Mouse (Mus musculus) hindbrain, embryonic 14.5 days (tissue): ENCODE measurements at regions not wholly inside any gene's neighbourhood (a gene's known extent, or its start where the extent isn't known, plus 50 kb on each side); places are given as distances from the start of the nearest gene placed in this dataset.

ENCODE experiments used
- ATAC-seq: fragments of 200-750 bp; cut with Nextera tagmentation; 2 replicates; pipeline ENCODE4 v1.8.0; 2017; ENCODE audit warnings: moderate number of reproducible peaks, mild to moderate bottlenecking, moderate TSS enrichment, moderate library complexity; ENCODE audit not compliant: low FRiP score
- DNase-seq: peaks from one replicate; pipeline ENCODE4 v3.0.0-alpha.2; 2015; ENCODE audit warnings: low spot score
- H3K27ac ChIP-seq: fragments of 300-500 bp; sonication (generic); 2 replicates; pipeline ENCODE4 v1.5.1; 2014; ENCODE audit warnings: mild to moderate bottlenecking, moderate library complexity
- H3K27me3 ChIP-seq: fragments of 300-500 bp; sonication (generic); 2 replicates; pipeline ENCODE4 v1.6.1; 2014; ENCODE audit warnings: mild to moderate bottlenecking, low read length, mixed read lengths; ENCODE audit not compliant: control insufficient read depth, insufficient read depth
- H3K36me3 ChIP-seq: fragments of 300-500 bp; sonication (generic); replicated peaks from 2 replicates; pipeline ENCODE4 v1.6.1; 2014; ENCODE audit not compliant: control insufficient read depth, insufficient read depth
- H3K4me1 ChIP-seq: fragments of 300-500 bp; sonication (generic); replicated peaks from 2 replicates; pipeline ENCODE4 v1.6.1; 2014; ENCODE audit warnings: antibody characterized with exemption, low read length, mixed read lengths; ENCODE audit not compliant: control insufficient read depth, insufficient read depth
- H3K4me2 ChIP-seq: fragments of 300-500 bp; sonication (generic); replicated peaks from 2 replicates; pipeline ENCODE4 v1.6.1; 2014; ENCODE audit warnings: mild to moderate bottlenecking, moderate library complexity
- H3K4me3 ChIP-seq: fragments of 300-500 bp; sonication (generic); replicated peaks from 2 replicates; pipeline ENCODE4 v1.5.1; 2014; ENCODE audit warnings: mild to moderate bottlenecking, low read length
- H3K9ac ChIP-seq: fragments of 300-500 bp; sonication (generic); 2 replicates; pipeline ENCODE4 v1.6.1; 2014
- H3K9me3 ChIP-seq: fragments of 300-500 bp; sonication (generic); 2 replicates; pipeline ENCODE4 v1.6.1; 2016; ENCODE audit warnings: low read length; ENCODE audit not compliant: control insufficient read depth
- WGBS: fragments of 180-500 bp; shearing (Covaris S2); extraction: QIAGEN DNeasy Blood & Tissue Kit; methylation state at CpG from one replicate; pipeline ENCODE4 v1.1.7; 2014; 5-methylcytosine and 5-hydroxymethylcytosine counted together

DNA sequence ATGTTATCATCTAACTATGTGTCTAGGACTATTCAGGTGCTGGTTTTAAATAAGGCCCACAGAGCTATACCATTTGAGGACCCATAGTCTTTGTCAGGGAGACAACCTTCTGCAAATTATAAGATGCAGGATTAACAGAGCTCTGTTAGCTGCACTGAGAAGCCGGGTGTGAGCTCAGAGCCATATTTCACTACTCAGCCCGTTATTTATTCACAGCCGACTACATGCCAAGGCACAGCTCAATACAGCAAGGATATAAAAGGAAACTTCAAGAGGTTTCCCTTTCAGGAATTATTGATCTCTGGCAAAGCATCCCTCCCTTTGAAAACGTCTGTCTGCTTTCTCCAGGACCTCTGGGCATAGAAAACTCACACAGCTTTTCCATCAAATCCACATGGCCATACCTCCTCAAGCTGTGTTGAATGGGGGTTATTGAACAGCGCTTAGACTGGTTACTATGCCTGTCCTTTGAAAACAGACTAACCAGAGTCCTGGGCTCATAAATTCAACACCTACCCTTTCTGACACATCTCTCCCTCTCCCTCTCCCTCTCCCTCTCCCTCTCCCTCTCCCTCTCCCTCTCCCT lies 78.7 kb upstream of the Basp1 start:
- DNase-seq, result no peak
- no peak for ATAC-seq
- no peaks in the 10 kb centered on the region for H3K9me3 ChIP-seq
- no peaks in the 10 kb centered on the region for H3K36me3 ChIP-seq
- no peak overlapping the region for H3K4me2 ChIP-seq
- H3K4me3 ChIP-seq, result no peak overlapping the region
- no peaks in the 10 kb centered on the region for H3K27me3 ChIP-seq
- 67% methylated on average over 5 of the region's 5 CpGs for WGBS
- no peak overlapping the region for H3K9ac ChIP-seq
- H3K27ac ChIP-seq, result no peak overlapping the region
- H3K4me1 ChIP-seq, result no peaks in the 10 kb centered on the region

DNA sequence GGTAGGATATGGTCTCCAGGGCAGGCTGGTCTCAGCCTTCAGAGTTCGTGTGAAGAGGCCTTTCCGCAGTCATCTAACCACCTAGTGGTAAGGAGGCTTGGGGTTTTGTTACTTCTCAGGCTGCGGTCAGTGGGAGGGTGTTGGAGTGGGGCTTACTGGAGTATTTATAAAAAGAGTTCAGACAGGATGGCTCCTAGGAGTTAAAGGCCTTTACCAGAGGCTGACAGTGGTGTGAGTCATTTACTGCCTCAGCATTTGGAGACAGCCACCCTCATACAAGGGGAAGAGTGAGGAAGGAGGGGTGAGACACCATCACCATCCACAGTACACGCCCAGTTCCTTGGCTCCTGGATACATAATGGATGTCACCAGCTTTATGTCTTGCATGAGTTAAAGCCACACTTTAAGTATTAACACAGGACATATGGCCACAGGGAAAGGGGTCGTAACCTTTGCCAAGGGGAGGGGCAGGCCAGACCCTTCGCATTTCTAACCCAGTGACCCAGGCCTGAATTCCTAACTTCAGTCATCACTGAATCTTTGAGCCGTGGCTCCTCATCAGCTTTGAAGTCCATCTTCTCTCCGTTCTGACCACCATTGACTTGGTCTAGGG lies 81.2 kb upstream of the Basp1 start:
- no peak overlapping the region for H3K4me3 ChIP-seq
- no peaks in the 10 kb centered on the region for H3K4me1 ChIP-seq
- no peaks in the 10 kb centered on the region for H3K36me3 ChIP-seq
- no peak overlapping the region for H3K4me2 ChIP-seq
- ATAC-seq (no peak), DNase-seq (no peak)
- no peak overlapping the region for H3K9ac ChIP-seq
- no peak overlapping the region for H3K27ac ChIP-seq
- H3K27me3 ChIP-seq, result no peaks in the 10 kb centered on the region
- 64% methylated on average over 8 of the region's 8 CpGs for WGBS
- no peaks in the 10 kb centered on the region for H3K9me3 ChIP-seq

DNA sequence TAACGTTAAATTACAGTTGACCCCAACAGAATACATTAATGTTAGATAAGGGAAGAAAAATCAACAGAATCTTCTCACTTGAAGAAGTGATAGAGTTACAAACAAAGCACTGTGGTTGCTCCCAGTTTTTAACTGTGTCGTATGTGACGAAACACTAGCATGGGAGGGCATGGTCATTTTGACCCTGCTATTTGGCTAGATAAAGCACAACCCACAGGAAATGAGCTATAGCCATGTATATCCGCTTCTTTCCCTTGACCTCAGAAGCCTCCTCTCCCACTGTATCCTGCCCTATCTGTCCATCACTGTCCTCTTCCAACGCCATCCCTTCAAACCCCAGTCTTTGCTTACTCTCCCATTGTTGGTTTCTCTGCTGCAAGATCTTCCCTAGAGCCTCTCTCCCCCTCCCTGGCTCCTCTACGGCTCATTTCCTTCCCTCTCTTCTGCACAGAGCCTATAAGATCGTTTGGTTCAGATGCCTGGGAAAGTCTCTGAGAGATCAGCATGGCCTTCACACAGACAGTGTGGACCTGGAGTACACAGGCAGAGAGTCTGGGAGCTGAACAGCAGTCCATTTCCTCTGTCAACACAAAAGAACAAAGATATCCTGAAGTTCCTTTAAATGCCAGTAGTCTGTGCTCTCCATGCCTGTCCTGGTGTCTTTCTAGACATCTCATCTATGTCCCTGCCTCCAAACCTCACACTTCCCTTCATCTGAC lies 82.5 kb upstream of the Basp1 start:
- no peak overlapping the region for H3K27ac ChIP-seq

DNA sequence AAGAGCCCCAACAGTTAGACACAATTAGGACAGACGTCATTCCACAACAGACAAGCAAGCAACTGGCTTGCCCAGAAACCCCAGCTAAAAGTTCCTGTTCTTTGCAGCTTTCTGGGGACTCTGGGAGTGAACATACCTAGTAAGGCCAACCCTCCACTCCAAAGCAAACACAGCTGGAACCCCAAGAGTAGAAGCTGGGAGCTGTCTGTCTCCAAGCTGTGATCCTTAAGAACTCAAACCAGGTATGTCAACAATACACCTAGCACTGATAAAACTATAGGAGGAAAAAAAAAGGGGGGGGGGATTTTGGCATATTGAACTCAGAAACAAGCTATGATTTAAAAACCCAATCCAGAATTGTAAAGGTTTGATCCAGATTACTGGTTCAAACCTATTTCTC lies 84.2 kb upstream of the Basp1 start:
- no peaks in the 10 kb centered on the region for H3K4me1 ChIP-seq
- no peak for DNase-seq
- no peak overlapping the region for H3K4me2 ChIP-seq
- no peak for ATAC-seq
- H3K36me3 ChIP-seq, result no peaks in the 10 kb centered on the region
- H3K27me3 ChIP-seq, result no peaks in the 10 kb centered on the region
- H3K9me3 ChIP-seq, result no peaks in the 10 kb centered on the region
- no peak overlapping the region for H3K4me3 ChIP-seq
- H3K27ac ChIP-seq, result no peak overlapping the region
- H3K9ac ChIP-seq, result no peak overlapping the region
- WGBS, result 50% methylated on average over 1 of the region's 1 CpGs

More for the DNA sequence above, 82.5 kb upstream of the Basp1 start:
- Histone ChIP-seq H3K9ac (no peak overlapping the region), H3K4me3 (no peak overlapping the region), H3K4me1 (no peaks in the 10 kb centered on the region), H3K27me3 (no peaks in the 10 kb centered on the region), H3K9me3 (no peaks in the 10 kb centered on the region), H3K4me2 (no peak overlapping the region), H3K36me3 (no peaks in the 10 kb centered on the region)
- 67% methylated on average over 7 of the region's 7 CpGs for WGBS
- DNase-seq (no peak), ATAC-seq (no peak)

DNA sequence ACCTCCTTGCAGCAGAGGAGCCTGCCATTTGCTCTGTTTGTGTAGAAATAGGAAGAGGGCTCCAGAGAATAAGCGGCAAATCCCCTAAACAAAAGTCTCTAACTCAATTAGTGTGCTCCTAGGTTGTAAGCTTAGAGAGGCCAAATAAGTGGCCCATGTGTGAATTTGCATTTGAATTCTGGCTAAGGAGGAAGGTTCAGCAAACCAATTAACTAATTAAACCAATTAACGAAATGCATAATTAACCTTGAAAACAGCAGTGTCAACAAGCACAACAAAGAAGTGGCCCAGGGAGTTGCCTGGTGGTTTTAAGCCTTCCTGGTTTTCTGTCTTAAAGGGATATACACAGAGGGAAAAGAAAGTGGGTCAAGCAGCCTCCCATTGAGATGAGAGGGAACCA lies 84.9 kb upstream of the Basp1 start:
- H3K9me3 ChIP-seq, result no peaks in the 10 kb centered on the region
- H3K9ac ChIP-seq, result no peak overlapping the region
- H3K4me3 ChIP-seq, result no peak overlapping the region
- no peaks in the 10 kb centered on the region for H3K36me3 ChIP-seq
- H3K4me1 ChIP-seq, result no peaks in the 10 kb centered on the region
- ATAC-seq, result peak; percentile 71; the same call in 1 of the 2 replicates
- H3K4me2 ChIP-seq, result no peak overlapping the region
- DNase-seq, result peak; percentile 25
- H3K27me3 ChIP-seq, result no peaks in the 10 kb centered on the region
- 11% methylated on average over 2 of the region's 2 CpGs for WGBS
- no peak overlapping the region for H3K27ac ChIP-seq

DNA sequence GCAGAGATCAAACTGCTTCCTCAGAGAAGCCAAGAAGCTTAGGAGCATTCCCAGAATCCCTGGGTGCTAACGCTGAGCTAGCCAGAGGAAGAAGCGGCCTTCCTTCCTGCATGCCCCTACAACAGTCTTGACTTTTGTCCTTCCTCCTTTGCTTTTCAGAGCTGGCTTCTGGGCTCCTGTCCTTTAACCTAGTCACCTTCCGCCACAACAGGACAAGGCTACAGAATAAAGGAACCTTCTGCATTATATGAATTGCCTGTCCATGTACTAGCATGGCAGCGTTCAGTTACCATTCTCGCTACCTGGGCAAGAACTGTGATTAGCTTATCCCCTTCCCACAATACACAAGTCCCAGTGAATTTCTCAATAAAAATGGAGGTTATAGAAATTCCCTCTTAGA lies 88.9 kb upstream of the Basp1 start:
- no peak for ATAC-seq
- no peak overlapping the region for H3K27ac ChIP-seq
- no peaks in the 10 kb centered on the region for H3K27me3 ChIP-seq

DNA sequence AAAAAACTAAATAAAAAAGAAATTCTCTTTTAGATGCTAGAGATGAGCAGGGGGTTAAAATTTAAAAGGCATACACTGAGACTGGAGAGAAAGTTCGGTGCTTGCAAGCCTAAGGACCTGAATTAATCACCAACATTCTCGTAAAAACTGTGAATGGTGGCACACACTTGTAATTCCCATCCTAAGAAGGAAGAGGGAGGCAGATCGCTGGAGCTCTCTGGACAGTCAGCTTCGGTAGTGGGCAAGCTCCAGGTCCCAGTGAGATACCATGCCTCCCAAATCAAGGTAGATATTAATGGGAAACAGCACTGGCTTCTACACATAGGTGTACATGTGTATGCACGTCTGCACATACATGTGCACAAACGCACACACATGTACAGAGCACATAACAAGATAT lies 89.5 kb upstream of the Basp1 start:
- Histone ChIP-seq H3K36me3 (no peaks in the 10 kb centered on the region), H3K27me3 (no peaks in the 10 kb centered on the region), H3K4me2 (no peak overlapping the region), H3K9ac (no peak overlapping the region), H3K27ac (no peak overlapping the region), H3K9me3 (no peaks in the 10 kb centered on the region), H3K4me1 (no peaks in the 10 kb centered on the region), H3K4me3 (no peak overlapping the region)
- ATAC-seq (no peak), DNase-seq (no peak)
- 70% methylated on average over 6 of the region's 6 CpGs for WGBS

More for the DNA sequence above, 88.9 kb upstream of the Basp1 start:
- Histone ChIP-seq H3K9me3 (no peaks in the 10 kb centered on the region), H3K4me1 (no peaks in the 10 kb centered on the region), H3K36me3 (no peaks in the 10 kb centered on the region), H3K4me2 (no peak overlapping the region), H3K4me3 (no peak overlapping the region), H3K9ac (no peak overlapping the region)
- WGBS, result 81% methylated on average over 5 of the region's 5 CpGs
- DNase-seq, result no peak

DNA sequence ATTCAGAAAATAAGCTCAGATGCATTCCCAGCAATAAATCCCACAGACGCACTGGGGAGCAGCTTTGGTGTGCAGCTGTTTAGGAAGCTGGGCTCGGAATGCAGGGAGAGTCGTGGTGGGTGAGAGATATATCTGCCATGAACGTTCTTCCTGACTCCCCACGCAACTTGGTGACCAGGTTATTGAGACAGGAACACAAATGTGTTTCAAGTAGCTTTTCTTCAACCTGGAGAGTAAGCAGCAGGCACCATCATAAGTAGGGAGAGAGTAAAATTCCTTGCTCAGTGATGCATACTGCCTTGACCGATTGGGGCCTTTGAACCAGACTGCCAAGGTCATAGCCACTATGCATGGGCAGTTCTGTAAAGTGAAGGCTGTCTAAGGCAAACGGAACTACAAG lies 95.6 kb upstream of the Basp1 start:
- DNase-seq, result no peak
- no peak overlapping the region for H3K27ac ChIP-seq
- 56% methylated on average over 7 of the region's 7 CpGs for WGBS
- ATAC-seq, result no peak
- H3K4me3 ChIP-seq, result no peak overlapping the region
- no peak overlapping the region for H3K4me2 ChIP-seq
- no peak overlapping the region for H3K9ac ChIP-seq
- H3K4me1 ChIP-seq, result no peaks in the 10 kb centered on the region; the same call in 1 of the 2 replicates
- no peaks in the 10 kb centered on the region for H3K27me3 ChIP-seq
- H3K36me3 ChIP-seq, result no peaks in the 10 kb centered on the region
- no peaks in the 10 kb centered on the region for H3K9me3 ChIP-seq

DNA sequence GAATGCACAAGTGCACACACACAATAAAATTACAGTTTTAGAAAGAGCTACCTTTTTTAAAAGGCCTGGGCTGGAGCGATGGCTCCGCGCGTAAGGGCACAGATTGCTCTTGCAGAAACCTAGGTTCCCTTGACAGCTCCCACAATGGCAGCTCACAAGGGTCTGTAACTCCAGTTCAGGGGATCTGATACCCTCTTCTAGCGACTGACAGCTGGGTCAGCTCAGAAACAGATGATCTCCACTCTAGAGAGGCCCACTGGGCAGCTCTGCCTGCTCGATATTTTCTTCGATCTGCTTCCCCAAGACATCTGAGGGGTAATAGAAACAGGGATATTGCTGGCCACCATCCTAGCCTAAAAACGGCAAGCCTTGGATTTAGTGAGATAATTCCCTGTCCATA lies 96.0 kb upstream of the Basp1 start:
- 69% methylated on average over 8 of the region's 8 CpGs for WGBS
- H3K4me3 ChIP-seq, result no peak overlapping the region
- ATAC-seq (no peak), DNase-seq (no peak)
- H3K4me1 ChIP-seq, result no peaks in the 10 kb centered on the region; the same call in 1 of the 2 replicates
- no peaks in the 10 kb centered on the region for H3K9me3 ChIP-seq
- H3K9ac ChIP-seq, result 0 out of 2 replicates have a peak overlapping the region, but pooled peaks have one; percentile 34
- no peaks in the 10 kb centered on the region for H3K36me3 ChIP-seq
- H3K4me2 ChIP-seq, result no peak overlapping the region
- H3K27me3 ChIP-seq, result no peaks in the 10 kb centered on the region
- 0 out of 2 replicates have a peak overlapping the region, but pooled peaks have one; percentile 28 for H3K27ac ChIP-seq
